Mouse (Mus musculus) hindbrain, postnatal 0 days (tissue): ENCODE data around the gene Gimap7. TPM values are rescaled to one million over a fixed set of nuclear protein-coding genes. Genes with fewer than 3 reads are reported as not detected.
"Not testable (repeated sequence)": the region's sequence is repeated elsewhere in the genome, so short reads cannot be mapped to it uniquely, and the experiment has no call there.

ENCODE experiments used
- ATAC-seq: fragments of 200-750 bp; cut with Nextera tagmentation; 2 replicates; pipeline ENCODE4 v1.8.0; 2017; ENCODE audit warnings: mild to moderate bottlenecking, moderate TSS enrichment, moderate library complexity
- DNase-seq: peaks from one replicate; pipeline ENCODE4 v3.0.0-alpha.2; 2015; ENCODE audit warnings: low spot score
- H3K27ac ChIP-seq: fragments of 300-500 bp; sonication (generic); 2 replicates; pipeline ENCODE4 v1.5.1; 2014; ENCODE audit warnings: mild to moderate bottlenecking
- H3K27me3 ChIP-seq: fragments of 300-500 bp; sonication (generic); 2 replicates; pipeline ENCODE4 v1.6.1; 2014; ENCODE audit warnings: low read length, mixed read lengths; ENCODE audit not compliant: insufficient read depth
- H3K36me3 ChIP-seq: fragments of 300-500 bp; sonication (generic); 2 replicates; pipeline ENCODE4 v1.6.1; 2014; ENCODE audit warnings: low read length, mixed read lengths; ENCODE audit not compliant: insufficient read depth
- H3K4me1 ChIP-seq: fragments of 300-500 bp; sonication (generic); 2 replicates; pipeline ENCODE4 v1.6.1; 2014; ENCODE audit warnings: antibody characterized with exemption, low read length, mixed read lengths; ENCODE audit not compliant: insufficient read depth
- H3K4me2 ChIP-seq: fragments of 300-500 bp; sonication (generic); 2 replicates; pipeline ENCODE4 v1.6.1; 2014; ENCODE audit warnings: low read depth, mild to moderate bottlenecking, low read length, moderate library complexity, mixed read lengths
- H3K4me3 ChIP-seq: fragments of 300-500 bp; sonication (generic); 2 replicates; pipeline ENCODE4 v1.5.1; 2014; ENCODE audit warnings: low read length
- H3K9ac ChIP-seq: fragments of 300-500 bp; sonication (generic); replicated peaks from 2 replicates; pipeline ENCODE4 v1.6.1; 2014; ENCODE audit warnings: mild to moderate bottlenecking, low read length, moderate library complexity, mixed read lengths
- H3K9me3 ChIP-seq: fragments of 300-500 bp; sonication (generic); 2 replicates; pipeline ENCODE4 v1.6.1; 2016; ENCODE audit warnings: low read length, mixed read lengths
- CTCF ChIP-seq: IDR thresholded peaks from 2 replicates; pipeline ENCODE4 v1.5.1; 2016; ENCODE audit warnings: antibody characterized with exemption, control low read depth, low read depth
- WGBS: fragments of 180-500 bp; shearing (Covaris S2); extraction: QIAGEN DNeasy Blood & Tissue Kit; methylation state at CpG from one replicate; pipeline ENCODE4 v1.1.7; 2014; 5-methylcytosine and 5-hydroxymethylcytosine counted together
- polyA plus RNA-seq: library from polyadenylated mRNA; unstranded; fragments of >200 nt; fragmentation: Nextera tagmentation; extraction: Ambion mirVana; gene quantifications from 2 replicates; pipeline ENCODE4 v1.2.1, GENCODE M21; 2015
- total RNA-seq: library from RNA; depleted of rRNA; stranded (reverse); fragments of >200 nt; gene quantifications from 2 replicates; pipeline ENCODE4 v1.2.3, GENCODE M21; 2014

The Gimap7 gene
- total and polyA plus RNA-seq, 2 experiments from 2014 or later = not detected

GRCm38 (mm10) chr6:48677492-48678345 is 40.7 kb upstream of the Gimap7 start:
- WGBS = 92% methylated on average over 17 of the region's 17 CpGs

DNA sequence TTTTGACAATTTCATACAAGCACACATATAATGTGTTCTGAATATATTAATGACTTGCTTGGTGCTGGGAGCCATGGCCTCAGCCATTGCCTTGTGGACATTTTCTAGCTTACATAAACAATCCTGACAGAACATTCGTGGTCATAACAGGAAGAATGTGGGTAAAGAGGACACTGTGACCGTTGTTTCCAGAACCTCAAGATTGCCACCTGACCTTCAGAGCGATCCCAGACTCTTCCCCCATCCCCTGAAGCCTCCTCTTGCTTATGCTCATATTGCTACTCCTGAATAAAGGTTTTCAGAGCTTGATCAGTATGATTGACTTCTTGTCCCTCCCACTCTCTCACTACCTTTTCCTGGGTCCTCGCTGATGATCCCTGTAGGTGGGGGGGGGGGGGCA is 40.0 kb upstream of the Gimap7 start:
- Histone ChIP-seq H3K36me3 (no peaks in the 10 kb centered on the region), H3K27me3 (no peaks in the 10 kb centered on the region), H3K9me3 (no peaks in the 10 kb centered on the region), H3K4me3 (no peak overlapping the region), H3K9ac (no peak overlapping the region), H3K4me1 (no peaks in the 10 kb centered on the region), H3K4me2 (no peak overlapping the region), H3K27ac (no peak overlapping the region)
- ATAC-seq = no peak
- DNase-seq = no peak
- WGBS = 86% methylated on average over 4 of the region's 4 CpGs
- no peak for TF ChIP-seq CTCF

More at GRCm38 (mm10) chr6:48677492-48678345, 40.7 kb upstream of the Gimap7 start:
- Histone ChIP-seq H3K9ac (no peak overlapping the region), H3K36me3 (no peaks in the 10 kb centered on the region), H3K9me3 (no peaks in the 10 kb centered on the region), H3K4me3 (no peak overlapping the region), H3K4me1 (no peaks in the 10 kb centered on the region), H3K27me3 (no peaks in the 10 kb centered on the region), H3K4me2 (no peak overlapping the region), H3K27ac (no peak overlapping the region)
- DNase-seq = no peak
- TF ChIP-seq CTCF = no peak
- ATAC-seq = no peak

DNA sequence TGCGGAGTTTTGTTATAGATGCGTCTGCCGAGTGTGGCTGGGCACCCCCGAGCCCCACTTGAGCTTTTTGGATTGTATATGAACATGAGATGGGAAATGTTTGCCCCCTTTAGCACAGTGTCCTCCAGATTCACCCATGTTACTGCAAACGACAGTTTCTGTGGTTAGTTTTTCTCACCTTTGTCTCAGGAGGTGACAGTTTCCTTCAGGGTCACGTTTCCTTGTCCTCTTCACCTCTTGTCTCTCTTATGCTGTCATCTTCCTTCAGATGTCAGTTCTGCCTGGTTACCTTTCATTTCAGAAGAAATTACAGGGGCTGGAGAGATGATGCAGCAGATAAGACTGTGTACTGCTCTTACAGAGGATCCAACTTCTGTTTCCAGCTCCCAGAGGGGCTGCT is 38.7 kb upstream of the Gimap7 start:
- Histone ChIP-seq H3K4me1 (no peaks in the 10 kb centered on the region), H3K9me3 (no peaks in the 10 kb centered on the region), H3K36me3 (no peaks in the 10 kb centered on the region), H3K27me3 (no peaks in the 10 kb centered on the region), H3K9ac (no peak overlapping the region), H3K4me2 (no peak overlapping the region), H3K27ac (no peak overlapping the region), H3K4me3 (no peak overlapping the region)
- no peak for DNase-seq
- WGBS = 89% methylated on average over 6 of the region's 6 CpGs
- ATAC-seq = no peak
- TF ChIP-seq CTCF = no peak

- Histone ChIP-seq H3K27me3 (no peaks in the 10 kb centered on the region), H3K9me3 (no peaks in the 10 kb centered on the region), H3K9ac (no peak overlapping the region), H3K36me3 (no peaks in the 10 kb centered on the region), H3K27ac (no peak overlapping the region), H3K4me3 (no peak overlapping the region), H3K4me2 (no peak overlapping the region), H3K4me1 (no peaks in the 10 kb centered on the region)
- TF ChIP-seq CTCF = no peak
- WGBS = 87% methylated on average over 5 of the region's 5 CpGs
- DNase-seq (no peak), ATAC-seq (no peak)
Observed at GRCm38 (mm10) chr6:48680421-48680820, 38.0 kb upstream of the Gimap7 start.

DNA sequence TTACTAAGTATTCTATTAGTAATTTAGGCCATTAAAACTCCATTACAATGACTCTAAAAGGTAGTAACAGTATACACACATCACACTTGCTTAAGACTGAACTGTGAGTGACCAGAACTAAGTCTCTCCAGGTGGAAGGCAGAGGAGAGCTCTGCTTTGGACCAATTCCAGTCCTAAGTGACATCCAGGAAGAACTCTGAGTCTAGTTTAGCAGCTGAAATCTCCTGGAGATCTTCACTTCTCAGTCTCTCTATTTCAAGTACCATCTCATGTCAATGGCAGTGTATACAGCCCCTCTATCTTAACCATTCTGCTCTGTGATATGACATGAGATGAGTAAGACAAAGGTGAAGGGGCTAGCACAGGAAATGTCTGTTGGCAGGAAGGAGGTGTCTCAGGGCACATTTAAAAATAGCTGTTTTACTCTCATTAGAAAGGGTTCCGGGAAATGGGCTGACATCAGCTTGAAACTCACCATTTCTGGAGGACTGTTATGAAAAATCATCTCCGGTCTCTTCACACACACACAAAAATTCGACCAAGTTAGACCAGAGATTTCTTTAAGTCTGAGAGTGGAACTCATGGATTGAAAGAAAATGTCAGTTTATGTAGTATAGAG is 36.8 kb upstream of the Gimap7 start:
- DNase-seq (no peak), ATAC-seq (no peak)
- H3K36me3 ChIP-seq = no peaks in the 10 kb centered on the region
- H3K9ac ChIP-seq = no peak overlapping the region
- no peak for TF ChIP-seq CTCF
- H3K4me3 ChIP-seq = no peak overlapping the region
- no peak overlapping the region for H3K27ac ChIP-seq
- H3K9me3 ChIP-seq = no peaks in the 10 kb centered on the region
- no peaks in the 10 kb centered on the region for H3K4me1 ChIP-seq
- no peak overlapping the region for H3K4me2 ChIP-seq
- 77% methylated on average over 3 of the region's 3 CpGs for WGBS
- H3K27me3 ChIP-seq = no peaks in the 10 kb centered on the region; the same call in 1 of the 2 replicates

- no peak for TF ChIP-seq CTCF
- Histone ChIP-seq H3K27me3 (no peaks in the 10 kb centered on the region; the same call in 1 of the 2 replicates), H3K36me3 (no peaks in the 10 kb centered on the region), H3K9ac (no peak overlapping the region), H3K9me3 (no peaks in the 10 kb centered on the region), H3K27ac (no peak overlapping the region), H3K4me3 (no peak overlapping the region), H3K4me2 (no peak overlapping the region), H3K4me1 (no peaks in the 10 kb centered on the region)
- DNase-seq (no peak), ATAC-seq (no peak)
- 75% methylated on average over 4 of the region's 4 CpGs for WGBS
Observed at GRCm38 (mm10) chr6:48682271-48682670, 36.1 kb upstream of the Gimap7 start.

- not testable (repeated sequence) for H3K9ac ChIP-seq, ATAC-seq, H3K4me1 ChIP-seq, H3K4me3 ChIP-seq, H3K4me2 ChIP-seq, DNase-seq, H3K27ac ChIP-seq, H3K9me3 ChIP-seq, H3K27me3 ChIP-seq, H3K36me3 ChIP-seq
- 97% methylated on average over 3 of the region's 4 CpGs for WGBS
Observed at GRCm38 (mm10) chr6:48683263-48683821, 35.1 kb upstream of the Gimap7 start.
